Comparison of ENCODE assay signal across 8 mouse cellular contexts in the genomic region with DNA sequence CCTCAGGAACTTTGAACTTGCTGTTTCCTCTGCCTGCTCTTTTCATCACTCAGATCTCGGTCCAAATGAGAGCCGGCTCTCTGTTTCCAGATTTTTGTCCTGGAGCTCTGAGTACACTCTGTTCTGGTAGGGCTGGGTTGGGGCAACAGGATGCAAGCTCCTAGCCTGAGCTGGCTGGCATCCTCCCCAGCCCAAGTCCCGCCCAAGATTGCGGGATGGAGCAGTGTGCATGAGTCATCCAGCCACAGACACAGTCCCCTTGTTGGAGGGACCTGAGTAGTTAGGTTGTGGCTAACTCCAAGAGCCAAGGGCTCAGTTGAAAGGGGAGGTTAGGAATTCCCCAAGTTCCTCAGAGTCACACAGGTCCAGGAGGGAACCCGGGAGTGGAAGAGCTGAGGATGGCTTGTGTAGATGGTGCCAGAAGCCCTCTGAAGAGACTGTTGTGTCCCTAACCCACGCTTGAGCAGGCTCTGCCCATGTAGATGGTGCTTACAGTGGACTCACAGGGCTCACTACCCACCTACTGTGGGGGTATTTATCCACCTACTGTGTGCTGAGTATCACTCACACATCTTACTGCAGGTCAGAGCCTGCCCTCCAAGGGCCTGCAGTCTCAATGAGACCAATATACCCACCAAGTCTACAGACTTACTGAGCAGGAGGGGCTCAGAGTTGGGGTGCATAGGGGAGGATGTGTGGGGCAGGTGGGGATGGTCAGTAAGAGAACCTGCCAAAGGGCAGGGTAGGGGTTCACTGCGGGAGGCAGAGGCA. TPM values are rescaled to one million over a fixed set of nuclear protein-coding genes. Genes with fewer than 3 reads are reported as not detected.
DNase-seq lines count a peak whose midpoint lies in the region; ATAC-seq and TF ChIP-seq lines count a peak whose summit lies in the region.

No protein-coding gene starts in this region.

- H3K9me3 ChIP-seq in forebrain, embryonic 12.5 days, result no peaks in the 10 kb centered on the region
- H3K9me3 ChIP-seq in intestine, postnatal 0 days (ENCODE audit: control insufficient read depth), result no peaks in the 10 kb centered on the region

- TF ChIP-seq CTCF in intestine, postnatal 0 days (IDR thresholded peaks at IDR 0.05; ENCODE audit: low read depth), result no peak

- H3K4me2 ChIP-seq in forebrain, embryonic 12.5 days, result no peak overlapping the region
- H3K4me2 ChIP-seq in intestine, postnatal 0 days (replicated peaks; ENCODE audit: low read depth), result no peak overlapping the region

- DNase-seq in left cerebral cortex, postnatal 25 days (ENCODE audit: low spot score in 2 of 2), result peak; percentile 11 to 43
- DNase-seq in left cerebral cortex, adult 8-10 months (ENCODE audit: low spot score in 2 of 2), result no peak
- DNase-seq in heart, adult 9 months (ENCODE audit: low spot score in 2 of 2), result peak; percentile 83 to 87
- DNase-seq in lung, postnatal 36 days, result peak; percentile 94
- DNase-seq in retina, postnatal 1 day, result no peak

- no peak overlapping the region for H3K4me3 ChIP-seq in forebrain, embryonic 12.5 days (replicated peaks)
- no peak overlapping the region for H3K4me3 ChIP-seq in intestine, postnatal 0 days (ENCODE audit: low read depth, low read length)

- no peak overlapping the region for H3K27ac ChIP-seq in forebrain, embryonic 12.5 days
- H3K27ac ChIP-seq in intestine, postnatal 0 days (ENCODE audit: low read depth, low read length), result no peak overlapping the region

- intact Hi-C loops in left cerebral cortex, postnatal 25 days (cut with DNase I), result no loop called here

- no peaks in the 10 kb centered on the region for H3K36me3 ChIP-seq in forebrain, embryonic 12.5 days (replicated peaks)
- H3K36me3 ChIP-seq in intestine, postnatal 0 days (ENCODE audit: control insufficient read depth, insufficient read depth), result no peaks in the 10 kb centered on the region

- H3K4me1 ChIP-seq in forebrain, embryonic 12.5 days, result no peaks in the 10 kb centered on the region
- peaks cover 8% of the 10 kb centered on the region; the same call in 1 of the 2 replicates for H3K4me1 ChIP-seq in intestine, postnatal 0 days (replicated peaks; ENCODE audit: control insufficient read depth, insufficient read depth, low read length)

- 91% methylated on average over 7 of the region's 7 CpGs for WGBS in forebrain, embryonic 12.5 days
- WGBS in intestine, postnatal 0 days, result 63% methylated on average over 7 of the region's 7 CpGs

- ATAC-seq in activated CD4-positive, CD25-positive, alpha-beta regulatory T cell, adult 4 months, result peak; percentile 32
- no peak for ATAC-seq in forebrain, embryonic 12.5 days (ENCODE audit: low FRiP score)
- ATAC-seq in intestine, postnatal 0 days, result no peak

- no peak overlapping the region for H3K9ac ChIP-seq in forebrain, embryonic 12.5 days
- H3K9ac ChIP-seq in intestine, postnatal 0 days (ENCODE audit: low read depth, low read length), result no peak overlapping the region

- no peaks in the 10 kb centered on the region for H3K27me3 ChIP-seq in forebrain, embryonic 12.5 days
- H3K27me3 ChIP-seq in intestine, postnatal 0 days (replicated peaks; ENCODE audit: control insufficient read depth, insufficient read depth, low read length), result no peaks in the 10 kb centered on the region

RNA-seq across cellular contexts. Expression of gene Jade2, which starts 17.0 kb away (rescaled TPM):
- 10 to 100 TPM; 28.7 to 34.5 TPM for total RNA-seq in left cerebral cortex, postnatal 25 days (2021)
- total RNA-seq in left cerebral cortex, adult 8-10 months (2022), result 10 to 100 TPM; 53.5 to 60.9 (median 57.6) TPM
- 10 to 100 TPM; 13.5 to 17.6 TPM for polyA plus RNA-seq in activated CD4-positive, CD25-positive, alpha-beta regulatory T cell, adult 4 months (2017; shearing (Covaris generic))
- polyA plus RNA-seq in forebrain, embryonic 12.5 days (2016; fragmentation: Nextera tagmentation; extraction: Ambion mirVana), result 0.49 and 0.65 TPM in 2 replicates
- 1.7 and 2.1 TPM in 2 replicates for polyA plus RNA-seq in intestine, postnatal 0 days (2015; fragmentation: Nextera tagmentation; extraction: Ambion mirVana)

Comparison
In these comparisons a context has a peak if more than half of its experiments do, and no peak if none do; other contexts are left out.
1. DNase-seq: peak in left cerebral cortex, postnatal 25 days (2 of 2), heart, adult 9 months (2 of 2) and lung, postnatal 36 days (single experiment); none in left cerebral cortex, adult 8-10 months (0 of 2) and retina, postnatal 1 day (single experiment).